Mouse (Mus musculus) CH12.LX (cell line): ENCODE results near the gene Sec63. TPM values are rescaled to one million over a fixed set of nuclear protein-coding genes. Genes with fewer than 3 reads are reported as not detected.

Source experiments
- DNase-seq: peaks from one replicate; pipeline ENCODE4 v3.0.0-alpha.2; 2013; ENCODE audit errors: extremely low read depth
- H3K27ac ChIP-seq: 2 replicates; pipeline ENCODE4 v1.5.1; 2012; ENCODE audit warnings: low read depth, mild to moderate bottlenecking, control low read depth, moderate library complexity; ENCODE audit not compliant: insufficient read depth
- H3K27me3 ChIP-seq: replicated peaks from 2 replicates; pipeline ENCODE3; 2012; ENCODE audit warnings: inconsistent platforms
- H3K36me3 ChIP-seq, 2 experiments: replicated peaks in 1 of 2; 2 replicates each; pipeline versions ENCODE3 to v1.6.1; 2012; ENCODE audit warnings: inconsistent platforms in 1 of 2, low read length in 1 of 2, mild to moderate bottlenecking in 1 of 2, mixed read lengths in 1 of 2, moderate library complexity in 1 of 2; ENCODE audit not compliant: control insufficient read depth in 1 of 2, insufficient read depth in 1 of 2
- H3K4me1 ChIP-seq, 2 experiments: 2 replicates each; pipeline ENCODE4 v1.6.1; 2012; ENCODE audit warnings: inconsistent platforms in 1 of 2, moderate library complexity in 1 of 2; ENCODE audit not compliant: insufficient read depth in 2 of 2, control insufficient read depth in 1 of 2
- H3K4me2 ChIP-seq: 2 replicates; pipeline ENCODE4 v1.6.1; 2012; ENCODE audit warnings: low read depth, mild to moderate bottlenecking, control low read depth; ENCODE audit not compliant: poor library complexity, insufficient read depth, severe bottlenecking
- H3K4me3 ChIP-seq, 3 experiments: fragments of 150-350 bp in 1 of 3; sonication (generic) in 1 of 3; replicated peaks in 1 of 3; 2 replicates each; pipeline versions ENCODE3 to v1.5.1; 2011 to 2012; ENCODE audit warnings: low read depth in 2 of 3, low read length in 2 of 3, mild to moderate bottlenecking in 2 of 3, moderate library complexity in 2 of 3, control low read depth in 1 of 3, improper control_type of control experiment in 1 of 3, inconsistent platforms in 1 of 3, mixed read lengths in 1 of 3; ENCODE audit not compliant: poor library complexity in 1 of 3
- H3K79me2 ChIP-seq: replicated peaks from 2 replicates; pipeline ENCODE4 v1.6.1; 2012; ENCODE audit warnings: mild to moderate bottlenecking, moderate library complexity; ENCODE audit not compliant: control insufficient read depth, poor library complexity, insufficient read depth, severe bottlenecking; ENCODE audit errors: extremely low read depth
- H3K9ac ChIP-seq: 2 replicates; pipeline ENCODE4 v1.6.1; 2012; ENCODE audit warnings: low read depth, mild to moderate bottlenecking, control low read depth, moderate library complexity; ENCODE audit not compliant: insufficient read depth
- H3K9me3 ChIP-seq: replicated peaks from 2 replicates; pipeline ENCODE3; 2012; ENCODE audit warnings: low read length, inconsistent platforms, mixed read lengths
- BHLHE40 ChIP-seq: IDR thresholded peaks from 2 replicates; pipeline ENCODE4 v1.6.1; 2011; ENCODE audit warnings: mild to moderate bottlenecking, low read depth, low read length, improper control_type of control experiment
- CHD1 ChIP-seq: IDR thresholded peaks from 2 replicates; pipeline ENCODE4 v1.6.1; 2012; ENCODE audit warnings: low read depth, low read length, improper control_type of control experiment, inconsistent platforms
- CTCF ChIP-seq, 2 experiments: IDR thresholded peaks in 1 of 2; conservative IDR thresholded peaks in 1 of 2; 2 replicates each; pipeline ENCODE4 v1.5.1; 2011 to 2012; ENCODE audit warnings: low read depth in 2 of 2, low read length in 2 of 2, improper control_type of control experiment in 1 of 2, inconsistent platforms in 1 of 2, mild to moderate bottlenecking in 1 of 2, moderate library complexity in 1 of 2
- EP300 ChIP-seq: IDR thresholded peaks from 2 replicates; pipeline ENCODE4 v1.6.1; 2011; ENCODE audit warnings: low read length, improper control_type of control experiment
- ETS1 ChIP-seq: conservative IDR thresholded peaks from 2 replicates; pipeline ENCODE4 v1.6.1; 2012; ENCODE audit warnings: low read depth, mild to moderate bottlenecking, inconsistent platforms, low read length, improper control_type of control experiment, moderate library complexity
- GABPA ChIP-seq: IDR thresholded peaks from 2 replicates; pipeline ENCODE4 v1.6.1; 2012; ENCODE audit warnings: low read depth, low read length, improper control_type of control experiment, inconsistent platforms; ENCODE audit not compliant: insufficient replicate concordance
- HCFC1 ChIP-seq: IDR thresholded peaks from 2 replicates; pipeline ENCODE4 v1.6.1; 2012; ENCODE audit warnings: low read depth, mild to moderate bottlenecking, inconsistent platforms, low read length, improper control_type of control experiment
- IRF4 ChIP-seq: IDR thresholded peaks from 2 replicates; pipeline ENCODE4 v1.6.1; 2014; ENCODE audit warnings: low read depth, mild to moderate bottlenecking, inconsistent platforms, low read length, improper control_type of control experiment
- JUN ChIP-seq: IDR thresholded peaks from 2 replicates; pipeline ENCODE4 v1.6.1; 2011; ENCODE audit warnings: low read depth, mild to moderate bottlenecking, low read length, improper control_type of control experiment, moderate library complexity; ENCODE audit not compliant: insufficient read depth
- JUND ChIP-seq: conservative IDR thresholded peaks from 2 replicates; pipeline ENCODE4 v1.6.1; 2011; ENCODE audit warnings: low read depth, low read length, improper control_type of control experiment
- KAT2A ChIP-seq: IDR thresholded peaks from 2 replicates; pipeline ENCODE4 v1.6.1; 2012; ENCODE audit warnings: low read length, improper control_type of control experiment, inconsistent platforms; ENCODE audit not compliant: insufficient replicate concordance
- MAFK ChIP-seq: IDR thresholded peaks from 2 replicates; pipeline ENCODE4 v1.6.1; 2011; ENCODE audit warnings: low read length, improper control_type of control experiment; ENCODE audit not compliant: insufficient replicate concordance
- MAZ ChIP-seq: IDR thresholded peaks from 2 replicates; pipeline ENCODE4 v1.6.1; 2012; ENCODE audit warnings: low read depth, mild to moderate bottlenecking, inconsistent platforms, low read length, improper control_type of control experiment, moderate library complexity
- MEF2A ChIP-seq: IDR thresholded peaks from 2 replicates; pipeline ENCODE4 v1.6.1; 2014; ENCODE audit warnings: low read depth, mild to moderate bottlenecking, inconsistent platforms, low read length, improper control_type of control experiment, borderline replicate concordance
- MXI1 ChIP-seq: IDR thresholded peaks from 2 replicates; pipeline ENCODE4 v1.6.1; 2011; ENCODE audit warnings: mild to moderate bottlenecking, low read depth, low read length, improper control_type of control experiment
- MYC ChIP-seq: IDR thresholded peaks from 2 replicates; pipeline ENCODE4 v1.6.1; 2011; ENCODE audit warnings: low read depth, mild to moderate bottlenecking, improper control_type of control experiment, low read length
- NELFE ChIP-seq: IDR thresholded peaks from 2 replicates; pipeline ENCODE4 v1.6.1; 2011; ENCODE audit warnings: low read depth, low read length, improper control_type of control experiment
- NRF1 ChIP-seq: IDR thresholded peaks from 2 replicates; pipeline ENCODE4 v1.6.1; 2014; ENCODE audit warnings: low read depth, mild to moderate bottlenecking, inconsistent platforms, low read length, improper control_type of control experiment, moderate library complexity
- PAX5 ChIP-seq: IDR thresholded peaks from 2 replicates; pipeline ENCODE4 v1.6.1; 2012; ENCODE audit warnings: low read length, inconsistent platforms, mixed read lengths
- POLR2A ChIP-seq: IDR thresholded peaks from 2 replicates; pipeline ENCODE4 v1.6.1; 2011; ENCODE audit warnings: low read depth, mild to moderate bottlenecking, improper control_type of control experiment, low read length
- POLR2AphosphoS2 ChIP-seq: IDR thresholded peaks from 2 replicates; pipeline ENCODE4 v1.6.1; 2011; ENCODE audit warnings: low read depth, low read length, improper control_type of control experiment
- RAD21 ChIP-seq: IDR thresholded peaks from 2 replicates; pipeline ENCODE4 v1.6.1; 2011; ENCODE audit warnings: low read depth, mild to moderate bottlenecking, low read length, improper control_type of control experiment, moderate library complexity
- RCOR1 ChIP-seq: conservative IDR thresholded peaks from 2 replicates; pipeline ENCODE4 v1.6.1; 2012; ENCODE audit warnings: low read depth, mild to moderate bottlenecking, inconsistent platforms, low read length, improper control_type of control experiment
- SIN3A ChIP-seq: IDR thresholded peaks from 2 replicates; pipeline ENCODE4 v1.6.1; 2012; ENCODE audit warnings: low read length, improper control_type of control experiment, inconsistent platforms
- SMC3 ChIP-seq: IDR thresholded peaks from 2 replicates; pipeline ENCODE4 v1.6.1; 2011; ENCODE audit warnings: low read depth, low read length, improper control_type of control experiment
- TCF12 ChIP-seq: IDR thresholded peaks from 2 replicates; pipeline ENCODE4 v1.6.1; 2014; ENCODE audit warnings: low read depth, mild to moderate bottlenecking, inconsistent platforms, low read length, improper control_type of control experiment
- USF1 ChIP-seq: IDR thresholded peaks from 2 replicates; pipeline ENCODE4 v1.6.1; 2014; ENCODE audit warnings: low read depth, mild to moderate bottlenecking, inconsistent platforms, low read length, improper control_type of control experiment
- USF2 ChIP-seq: conservative IDR thresholded peaks from 2 replicates; pipeline ENCODE4 v1.6.1; 2011; ENCODE audit warnings: low read depth, low read length, improper control_type of control experiment
- ZC3H11A ChIP-seq: IDR thresholded peaks from 2 replicates; pipeline ENCODE4 v1.6.1; 2012; ENCODE audit warnings: low read depth, mild to moderate bottlenecking, inconsistent platforms, low read length, improper control_type of control experiment
- ZMIZ1 ChIP-seq: IDR thresholded peaks from 2 replicates; pipeline ENCODE4 v1.6.1; 2012; ENCODE audit warnings: low read depth, mild to moderate bottlenecking, inconsistent platforms, low read length, improper control_type of control experiment
- ZNF384 ChIP-seq: IDR thresholded peaks from 2 replicates; pipeline ENCODE4 v1.6.1; 2012; ENCODE audit warnings: low read depth, low read length, improper control_type of control experiment, inconsistent platforms
- dilution Hi-C: fragments of 300-500 bp; cut with MboI; formaldehyde crosslinking; loops from 2 replicates; pipeline ENCODE4 v1.14.3; 2020; ENCODE audit warnings: low sequenced_read_pairs; ENCODE audit not compliant: extremely low pct_unique_long_range_greater_than_20kb, extremely low pct_ligation_motif_present
- in situ Hi-C: fragments of 300-500 bp; cut with MboI; formaldehyde crosslinking; loops from 3 replicates; pipeline ENCODE4 v1.14.3; 2019; ENCODE audit warnings: low sequenced_read_pairs, low pct_ligation_motif_present, low pct_unique_long_range_greater_than_20kb, mixed read lengths
- polyA plus RNA-seq: library from polyadenylated mRNA; unstranded; fragments of >175 nt; gene quantifications from 2 replicates; pipeline ENCODE4 v1.2.1, GENCODE M21; 2012; ENCODE audit warnings: low read depth; ENCODE audit not compliant: insufficient read length
- total RNA-seq, 2 experiments: library from RNA; depleted of rRNA; stranded (reverse); fragments of 300-350 nt in 1 of 2; fragments of >200 nt in 1 of 2; gene quantifications; 2 replicates each; pipeline ENCODE4 v1.2.3; 2012 to 2014

Gene Sec63
- total and polyA plus RNA-seq, 3 experiments = 20.5 to 74.9 (median 26.2) TPM

GRCm38 (mm10) chr10:42873077-42873595 lies 111.8 kb downstream of the Sec63 start:
- TF ChIP-seq SIN3A (no peak), EP300 (no peak), MAZ (no peak), ZC3H11A (no peak), BHLHE40 (no peak), USF1 (no peak), ZNF384 (no peak), GABPA (no peak), MXI1 (no peak), JUN (no peak), ZMIZ1 (no peak), MAFK (no peak), JUND (no peak), NRF1 (no peak), MYC (no peak), SMC3 (no peak), RAD21 (no peak), NELFE (no peak), CHD1 (no peak), POLR2AphosphoS2 (no peak)
- Histone ChIP-seq H3K79me2 (no peaks in the 10 kb centered on the region), H3K9ac (no peak overlapping the region), H3K9me3 (no peaks in the 10 kb centered on the region), H3K27me3 (no peaks in the 10 kb centered on the region), H3K27ac (no peak overlapping the region), H3K36me3 (peaks cover 0 to 4% of the 10 kb centered on the region in 2 experiments), H3K4me2 (no peak overlapping the region), H3K4me1 (peaks cover 4 to 21% of the 10 kb centered on the region in 2 experiments), H3K4me3 (no peak overlapping the region)
- no peak for DNase-seq
- in situ Hi-C loops = no loop called here
- dilution Hi-C loops = no loop called here

- no peak for TF ChIP-seq SMC3
- TF ChIP-seq USF1 = no peak
- TF ChIP-seq MXI1 = no peak
- no peak for TF ChIP-seq HCFC1
- no peak for TF ChIP-seq USF2
- no peak for TF ChIP-seq CTCF (conservative IDR thresholded peaks at IDR 0.05 in 1 of 2, IDR thresholded peaks at IDR 0.05 in 1 of 2; ENCODE audit: low read depth in 2 of 2, low read length in 2 of 2)
- TF ChIP-seq IRF4 = no peak
- no peak for TF ChIP-seq ZMIZ1
- no peak for TF ChIP-seq POLR2A
- no peak for TF ChIP-seq PAX5
- no peak for TF ChIP-seq KAT2A
- TF ChIP-seq RCOR1 = no peak
- TF ChIP-seq ETS1 = no peak
- no peak for TF ChIP-seq MEF2A
- no peak for TF ChIP-seq GABPA
- no peak for TF ChIP-seq BHLHE40
- no peak for TF ChIP-seq TCF12
- dilution Hi-C loops = no loop called here
- in situ Hi-C loops = no loop called here
- H3K4me3 ChIP-seq = no peak overlapping the region
- H3K4me2 ChIP-seq = no peak overlapping the region
- DNase-seq = no peak
- H3K27me3 ChIP-seq = no peaks in the 10 kb centered on the region
- H3K9me3 ChIP-seq = no peaks in the 10 kb centered on the region
- H3K36me3 ChIP-seq = no peaks in the 10 kb centered on the region
- H3K27ac ChIP-seq = no peak overlapping the region
- no peaks in the 10 kb centered on the region for H3K79me2 ChIP-seq
- no peak overlapping the region for H3K9ac ChIP-seq
- peaks cover 0 to 12% of the 10 kb centered on the region in 2 experiments; a peak in 2 of 4 replicates for H3K4me1 ChIP-seq
These were observed 114.9 kb downstream of the Sec63 start for GRCm38 (mm10) chr10:42876172-42876571.
